Mouse (Mus musculus) heart, adult 2 months (tissue): ENCODE data around the gene Rerg. TPM values are rescaled to one million over a fixed set of nuclear protein-coding genes. Genes with fewer than 3 reads are reported as not detected.
A peak's percentile ranks its signal among the peaks of the same experiment; 100 is the strongest.

ENCODE experiments used
- DNase-seq, 2 experiments: peaks; one replicate each; pipeline ENCODE4 v3.0.0; 2021
- H3K27ac ChIP-seq: fragments of 200-600 bp; 2 replicates; pipeline ENCODE4 v1.8.1; 2022
- H3K27me3 ChIP-seq: fragments of 200-500 bp; 2 replicates; pipeline ENCODE4 v1.6.1; 2012; ENCODE audit warnings: mild to moderate bottlenecking, low read length, inconsistent platforms, mixed read lengths; ENCODE audit not compliant: control insufficient read depth, insufficient read depth
- H3K36me3 ChIP-seq: fragments of 200-500 bp; 2 replicates; pipeline ENCODE4 v1.6.1; 2012; ENCODE audit warnings: low read length, inconsistent platforms; ENCODE audit not compliant: control insufficient read depth, insufficient read depth
- H3K4me1 ChIP-seq: fragments of 200-500 bp; 2 replicates; pipeline ENCODE4 v1.6.1; 2011; ENCODE audit warnings: low read length; ENCODE audit not compliant: control insufficient read depth, insufficient read depth
- H3K4me3 ChIP-seq: fragments of 200-600 bp; 2 replicates; pipeline ENCODE4 v1.8.1; 2022
- H3K79me2 ChIP-seq: fragments of 200-500 bp; replicated peaks from 2 replicates; pipeline ENCODE4 v1.6.1; 2012; ENCODE audit warnings: mild to moderate bottlenecking, inconsistent platforms, low read length, moderate library complexity, mixed read lengths; ENCODE audit not compliant: control insufficient read depth, insufficient read depth
- H3K9ac ChIP-seq: fragments of 200-500 bp; 2 replicates; pipeline ENCODE4 v1.6.1; 2012; ENCODE audit warnings: low read depth, mild to moderate bottlenecking, control low read depth, inconsistent platforms, low read length, mixed read lengths
- CTCF ChIP-seq: fragments of 200-600 bp; IDR thresholded peaks from 2 replicates; pipeline ENCODE4 v1.8.1; 2022; ENCODE audit warnings: antibody characterized with exemption, mild to moderate bottlenecking, moderate library complexity
- EP300 ChIP-seq: fragments of 200-500 bp; IDR thresholded peaks from 2 replicates; pipeline ENCODE4 v1.6.1; 2011; ENCODE audit warnings: low read depth, low read length, control low read depth; ENCODE audit not compliant: insufficient read depth
- POLR2A ChIP-seq: fragments of 200-500 bp; IDR thresholded peaks from 2 replicates; pipeline ENCODE4 v1.6.1; 2011; ENCODE audit warnings: mild to moderate bottlenecking, low read depth, low read length, control low read depth; ENCODE audit not compliant: insufficient read depth
- WGBS: fragments of 180-500 bp; shearing (Covaris S2); methylation state at CpG from one replicate; pipeline ENCODE4 v1.1.7; 2018; 5-methylcytosine and 5-hydroxymethylcytosine counted together
- intact Hi-C: fragments of 180-260 bp; cut with DNase I; formaldehyde crosslinking; loops from one replicate; pipeline ENCODE4 v1.15.1; 2025
- polyA plus RNA-seq: library from polyadenylated mRNA; depleted of rRNA; stranded (reverse); fragments of >200 nt; gene quantifications from 2 replicates; pipeline ENCODE4 v1.2.3, GENCODE M21; 2012
- total RNA-seq, 2 experiments: library from RNA; stranded (reverse); gene quantifications; 2 replicates each; pipeline ENCODE4 v1.2.3; 2021

Rerg gene
- total and polyA plus RNA-seq, 3 experiments: 1.5 to 4.5 (median 3.2) TPM

DNA sequence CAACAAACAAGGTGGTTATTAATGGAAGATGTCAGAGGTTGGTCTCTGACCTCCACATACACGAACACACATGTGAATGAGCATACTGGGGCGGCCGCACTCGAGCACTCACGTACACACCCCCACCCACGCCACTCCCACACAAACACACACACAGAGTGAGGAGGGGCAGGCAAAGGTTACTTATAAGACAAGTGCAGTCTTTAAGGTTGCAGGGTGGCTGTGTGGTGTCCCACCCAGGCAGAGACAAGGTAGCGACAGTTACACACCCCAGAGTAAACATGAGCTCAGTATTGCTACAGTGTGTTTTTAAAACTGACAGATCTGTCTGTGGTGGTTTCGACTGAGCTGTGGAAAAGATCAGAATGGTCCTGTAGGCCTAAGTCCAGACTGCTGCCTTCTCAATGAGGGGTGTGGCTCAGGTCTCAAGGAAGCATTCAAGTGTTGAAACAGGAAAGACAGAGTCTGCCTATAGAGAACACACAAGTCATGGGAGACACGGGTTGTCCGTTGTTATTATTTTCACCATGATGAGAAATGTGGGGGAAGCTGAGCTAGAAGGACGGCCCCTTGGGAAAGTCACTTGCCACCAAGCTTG lies 8.7 kb downstream of the Rerg start:
- Histone ChIP-seq H3K27me3 (no peaks in the 10 kb centered on the region), H3K27ac (no peak overlapping the region), H3K4me1 (no peaks in the 10 kb centered on the region), H3K36me3 (no peaks in the 10 kb centered on the region), H3K4me3 (no peak overlapping the region), H3K79me2 (no peaks in the 10 kb centered on the region), H3K9ac (no peak overlapping the region)
- no peak for TF ChIP-seq POLR2A
- TF ChIP-seq CTCF: no peak
- TF ChIP-seq EP300: no peak
- no peak for DNase-seq
- intact Hi-C loops: no loop called here
- WGBS: 72% methylated on average over 11 of the region's 11 CpGs

DNA sequence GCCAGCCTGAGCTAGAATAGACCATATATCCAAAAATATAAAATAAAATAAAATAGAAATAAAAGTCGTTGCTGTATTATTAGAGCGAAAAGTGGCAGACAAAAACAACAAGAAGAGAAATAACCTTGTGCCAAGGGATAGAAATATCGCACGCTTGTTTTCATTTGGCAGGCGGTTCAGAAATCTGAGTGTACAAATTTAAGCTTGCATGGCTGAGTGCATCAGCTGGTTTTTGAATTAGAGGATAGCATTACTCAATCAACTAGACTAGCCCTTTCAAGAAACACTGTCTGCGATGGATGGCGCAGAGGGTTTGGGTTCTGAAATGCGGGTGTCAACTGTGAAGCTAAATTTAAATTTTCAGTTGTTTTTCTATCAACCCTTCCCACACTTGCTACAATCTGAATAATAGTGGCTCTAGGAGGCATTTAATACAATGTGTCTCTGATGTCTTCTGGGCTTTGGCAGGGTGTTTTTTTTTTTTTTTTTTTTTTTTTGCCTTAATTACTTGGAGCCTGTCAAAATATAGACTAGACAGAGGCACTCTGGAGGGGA lies 10.8 kb downstream of the Rerg start:
- Histone ChIP-seq H3K36me3 (no peaks in the 10 kb centered on the region), H3K4me3 (no peak overlapping the region), H3K27me3 (no peaks in the 10 kb centered on the region), H3K27ac (no peak overlapping the region), H3K9ac (no peak overlapping the region), H3K79me2 (no peaks in the 10 kb centered on the region), H3K4me1 (no peaks in the 10 kb centered on the region)
- WGBS: 81% methylated on average over 8 of the region's 8 CpGs
- TF ChIP-seq CTCF (no peak), POLR2A (no peak), EP300 (no peak)
- intact Hi-C loops: no loop called here
- no peak for DNase-seq

DNA sequence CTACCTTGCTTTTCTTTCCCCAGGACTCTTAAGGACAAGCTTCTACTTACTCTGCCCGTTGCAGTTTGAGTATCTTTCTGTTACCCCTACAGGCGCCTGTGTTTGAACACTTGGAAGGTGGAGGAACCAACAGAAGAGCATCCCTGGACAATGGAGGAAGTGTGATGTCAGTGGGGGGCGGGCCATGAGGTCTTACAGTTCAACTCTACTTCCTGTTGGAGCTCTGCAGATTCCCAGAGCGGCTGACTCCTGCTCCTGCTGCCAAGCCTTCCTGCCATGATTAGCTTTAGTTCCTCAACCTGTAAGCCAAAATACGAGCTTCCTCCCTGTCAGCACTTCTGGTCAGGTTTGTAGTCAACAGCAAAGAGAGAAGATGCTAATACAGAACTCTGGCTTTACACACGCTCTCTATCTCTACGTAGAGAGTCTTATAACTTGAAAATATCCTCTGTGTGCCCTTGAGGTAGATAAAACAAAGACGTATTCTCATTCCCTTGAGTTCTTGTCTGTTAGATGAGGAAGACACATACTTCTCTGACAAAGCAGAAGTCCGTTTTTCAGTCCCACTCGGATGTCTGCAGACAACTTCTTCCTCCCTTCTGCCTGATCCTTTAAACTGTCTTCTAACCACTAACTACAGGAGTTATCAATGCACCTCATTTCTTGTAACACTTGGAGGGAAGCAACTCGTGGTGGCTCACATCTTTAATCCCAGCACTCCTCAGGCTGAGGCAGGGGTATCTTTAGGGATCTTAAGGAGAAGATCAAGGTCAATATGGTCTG lies 13.7 kb downstream of the Rerg start:
- Histone ChIP-seq H3K79me2 (no peaks in the 10 kb centered on the region), H3K9ac (no peak overlapping the region), H3K4me1 (no peaks in the 10 kb centered on the region), H3K27me3 (no peaks in the 10 kb centered on the region), H3K4me3 (no peak overlapping the region), H3K36me3 (no peaks in the 10 kb centered on the region), H3K27ac (no peak overlapping the region)
- TF ChIP-seq POLR2A: no peak
- no peak for TF ChIP-seq CTCF
- no peak for TF ChIP-seq EP300
- intact Hi-C loops: no loop called here
- peak in 1 of 2 experiments; percentile 33 for DNase-seq
- 40% methylated on average over 11 of the region's 11 CpGs for WGBS

DNA sequence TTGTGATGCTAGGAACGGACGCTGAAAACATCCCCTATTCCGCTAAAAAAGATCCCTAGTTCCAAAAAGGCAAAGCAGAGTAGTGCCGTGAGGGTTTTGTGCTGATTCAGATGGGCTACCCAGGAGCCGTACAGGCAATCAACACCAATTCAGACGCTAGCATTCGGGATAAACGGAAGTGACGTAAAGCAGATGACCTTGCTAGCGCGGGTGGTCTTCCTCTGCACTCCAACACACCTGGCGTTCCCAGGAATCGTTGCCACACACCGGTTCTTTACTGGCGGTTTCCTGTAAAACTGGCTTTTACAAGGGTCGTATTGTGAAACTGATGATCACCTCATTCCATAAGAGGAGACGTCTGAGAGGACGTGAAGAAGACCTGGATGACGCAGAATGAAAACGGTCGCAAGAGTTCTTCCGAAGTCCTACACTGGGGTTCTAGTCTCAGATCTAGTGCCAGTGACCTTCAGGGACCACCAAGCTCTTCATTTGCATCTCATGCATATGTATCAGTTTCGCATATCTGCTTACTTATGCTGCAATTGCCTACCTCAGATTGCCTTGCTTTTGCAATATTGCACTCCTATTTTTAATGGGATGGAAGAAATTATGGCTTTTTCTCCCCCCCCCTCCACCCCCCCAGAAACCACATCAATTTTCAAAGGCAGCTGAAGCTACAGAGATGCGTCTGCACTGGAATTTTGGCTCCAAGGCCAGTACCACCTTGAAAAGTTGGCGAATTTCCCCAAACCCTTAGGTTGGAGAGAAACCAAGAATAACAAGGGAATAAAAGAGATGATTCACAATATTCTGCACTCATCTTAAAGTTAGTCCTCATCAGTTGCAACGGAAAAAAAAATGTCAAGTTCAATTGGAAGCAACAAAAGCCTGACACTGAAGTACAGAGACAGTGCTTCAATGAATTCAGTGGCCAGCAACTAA lies 14.8 kb downstream of the Rerg start:
- Histone ChIP-seq H3K9ac (no peak overlapping the region), H3K4me3 (no peak overlapping the region), H3K36me3 (no peaks in the 10 kb centered on the region), H3K79me2 (no peaks in the 10 kb centered on the region), H3K27ac (no peak overlapping the region), H3K27me3 (no peaks in the 10 kb centered on the region), H3K4me1 (no peaks in the 10 kb centered on the region)
- no peak for DNase-seq
- intact Hi-C loops: no loop called here
- no peak for TF ChIP-seq POLR2A
- TF ChIP-seq EP300: no peak
- TF ChIP-seq CTCF: no peak
- 70% methylated on average over 26 of the region's 26 CpGs for WGBS

DNA sequence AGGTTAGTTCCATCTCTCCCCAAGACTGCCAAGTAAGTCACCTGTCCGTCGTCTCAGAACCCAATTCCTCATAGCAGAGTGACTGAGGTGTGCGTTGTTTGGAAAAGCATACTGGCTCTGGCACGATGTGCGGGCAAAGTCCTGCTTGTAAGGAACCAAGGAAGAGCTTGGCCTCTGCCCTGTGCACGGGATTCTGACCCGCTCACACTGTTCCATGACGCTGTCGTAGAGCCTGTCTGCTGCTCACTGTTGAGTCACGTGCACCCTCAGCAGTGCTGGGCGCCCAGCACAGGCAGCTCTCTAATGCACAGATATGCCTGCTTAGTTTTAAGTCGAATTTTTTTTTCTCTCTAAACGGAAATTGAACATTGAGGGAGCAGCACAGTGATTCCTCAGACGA lies 17.3 kb downstream of the Rerg start:
- TF ChIP-seq EP300: no peak
- no peak for TF ChIP-seq POLR2A
- no peak for TF ChIP-seq CTCF
- intact Hi-C loops: no loop called here
- 89% methylated on average over 14 of the region's 14 CpGs for WGBS

More for the DNA sequence above, 17.3 kb downstream of the Rerg start:
- no peaks in the 10 kb centered on the region for H3K27me3 ChIP-seq
- no peak overlapping the region for H3K4me3 ChIP-seq
- no peak for DNase-seq
- H3K36me3 ChIP-seq: no peaks in the 10 kb centered on the region
- no peaks in the 10 kb centered on the region for H3K4me1 ChIP-seq
- no peak overlapping the region for H3K27ac ChIP-seq
- H3K9ac ChIP-seq: no peak overlapping the region
- H3K79me2 ChIP-seq: no peaks in the 10 kb centered on the region
